Mouse (Mus musculus): Measurements from ENCODE around the gene Fancc.

DNA sequence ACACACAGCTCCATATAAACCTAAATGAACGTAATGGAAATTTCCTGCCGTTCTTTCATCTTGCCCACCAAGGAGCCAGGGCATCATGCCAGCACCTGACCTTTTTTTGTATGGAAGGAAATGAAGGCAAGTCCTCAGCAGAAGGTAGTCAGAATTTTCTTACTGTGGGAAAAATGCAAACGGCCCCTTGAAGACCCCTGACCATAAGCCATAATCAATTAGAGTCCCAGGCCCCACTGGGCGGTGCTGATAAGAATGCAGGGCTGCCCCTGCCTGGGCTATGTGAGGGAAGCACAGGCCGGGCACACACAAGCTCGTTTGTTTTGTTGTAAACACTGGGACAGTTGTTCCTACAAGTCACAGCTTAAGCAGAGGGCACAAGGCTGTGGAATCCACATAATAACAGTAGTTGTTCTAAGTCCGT is 179.4 kb downstream of the Fancc start:
- no peak for TF ChIP-seq CTCF (IDR thresholded peaks at IDR 0.05; ENCODE audit: borderline replicate concordance, insufficient read depth, low read depth, low read length)
- TF ChIP-seq POLR2A (IDR thresholded peaks at IDR 0.05; ENCODE audit: borderline replicate concordance, insufficient read depth, low read length) = no peak
